Comparison of ENCODE assay signal across 8 mouse cellular contexts in genomic region chr15:102350138-102350941, GRCm38 (mm10). TPM values are rescaled to one million over a fixed set of nuclear protein-coding genes. Genes with fewer than 3 reads are reported as not detected.
DNase-seq lines count a peak whose midpoint lies in the region; ATAC-seq and TF ChIP-seq lines count a peak whose summit lies in the region.

Gene Aaas, minus strand, starts transcription at chr15:102350771.

- peak; percentile 75 for ATAC-seq in heart, embryonic 11.5 days (replicated peaks; ENCODE audit: insufficient number of reproducible peaks, low FRiP score, low TSS enrichment)
- peak; percentile 87 for ATAC-seq in kidney, embryonic 16.5 days (ENCODE audit: low FRiP score, low TSS enrichment)

- H3K27me3 ChIP-seq in C2C12 (ENCODE audit: control insufficient read depth, insufficient read depth, insufficient read length), result no peaks in the 10 kb centered on the region
- peaks cover 25% of the 10 kb centered on the region for H3K27me3 ChIP-seq in erythroblast, embryonic 14.5 days (ENCODE audit: control insufficient read depth)
- no peaks in the 10 kb centered on the region; the same call in 1 of the 2 replicates for H3K27me3 ChIP-seq in heart, embryonic 11.5 days (ENCODE audit: control insufficient read depth, insufficient read depth, low read length)
- no peaks in the 10 kb centered on the region for H3K27me3 ChIP-seq in kidney, embryonic 16.5 days (ENCODE audit: insufficient read depth, low read length)
- no peaks in the 10 kb centered on the region for H3K27me3 ChIP-seq in liver, adult 2 months (ENCODE audit: control insufficient read depth, insufficient read depth, low read length)
- no peaks in the 10 kb centered on the region for H3K27me3 ChIP-seq in myocyte (ENCODE audit: control insufficient read depth, insufficient read depth, insufficient read length)
- no peaks in the 10 kb centered on the region for H3K27me3 ChIP-seq in splenic B cell, adult 2 months (ENCODE audit: control insufficient read depth, insufficient read depth, low read length, poor library complexity, severe bottlenecking)

- H3ac ChIP-seq in C2C12 (ENCODE audit: control insufficient read depth, insufficient read length, low read depth), result peak within 1 kb of the TSS; percentile 83
- peak within 1 kb of the TSS; percentile 15 for H3ac ChIP-seq in myocyte (ENCODE audit: control insufficient read depth, insufficient read length)

- WGBS in heart, embryonic 11.5 days (ENCODE audit: insufficient replicate concordance), result under 1% methylated on average over 56 of the region's 56 CpGs
- under 1% methylated on average over 56 of the region's 56 CpGs for WGBS in kidney, embryonic 16.5 days
- under 1% methylated on average over 56 of the region's 56 CpGs for WGBS in liver, adult 2 months

- DNase-seq in brain, embryonic 14.5 days (ENCODE audit: low read depth), result peak; percentile 98
- peak; percentile 89 for DNase-seq in liver, adult 2 months (ENCODE audit: extremely low read depth, low read depth, low spot score)
- peak; percentile 96 for DNase-seq in splenic B cell, adult 2 months (ENCODE audit: low read depth, low spot score)

- H3K9me3 ChIP-seq in erythroblast, embryonic 14.5 days (ENCODE audit: control insufficient read depth, low read length), result no peaks in the 10 kb centered on the region; the same call in 1 of the 2 replicates
- no peaks in the 10 kb centered on the region for H3K9me3 ChIP-seq in heart, embryonic 11.5 days (replicated peaks; ENCODE audit: control insufficient read depth, low read length)
- no peaks in the 10 kb centered on the region for H3K9me3 ChIP-seq in kidney, embryonic 16.5 days (ENCODE audit: low read length)

- H3K4me3 ChIP-seq in C2C12 (ENCODE audit: insufficient read depth, poor library complexity, severe bottlenecking) (peak within 1 kb of the TSS; percentile 97), myocyte (peak within 1 kb of the TSS; percentile 55)
- peak within 1 kb of the TSS; percentile 95 for H3K4me3 ChIP-seq in erythroblast, embryonic 14.5 days (replicated peaks)
- H3K4me3 ChIP-seq in heart, embryonic 11.5 days (ENCODE audit: low read depth, low read length), result peak within 1 kb of the TSS; percentile 67
- H3K4me3 ChIP-seq in kidney, embryonic 16.5 days (ENCODE audit: low read length), result peak within 1 kb of the TSS; percentile 95
- H3K4me3 ChIP-seq in liver, adult 2 months (ENCODE audit: insufficient read depth, low read depth, low read length), result peak within 1 kb of the TSS; percentile 81

- peak within 1 kb of the TSS; percentile 76 for H3K4me2 ChIP-seq in heart, embryonic 11.5 days
- H3K4me2 ChIP-seq in kidney, embryonic 16.5 days (replicated peaks; ENCODE audit: low read depth, low read length), result peak within 1 kb of the TSS; percentile 90
- H3K4me2 ChIP-seq in myocyte (ENCODE audit: low read depth), result peak within 1 kb of the TSS; percentile 79

- H3K9ac ChIP-seq in heart, embryonic 11.5 days (ENCODE audit: low read depth, low read length), result peak within 1 kb of the TSS; percentile 77
- peak within 1 kb of the TSS; percentile 95 for H3K9ac ChIP-seq in kidney, embryonic 16.5 days (replicated peaks; ENCODE audit: low read length)
- H3K9ac ChIP-seq in liver, adult 2 months (ENCODE audit: low read depth, low read length), result peak within 1 kb of the TSS; percentile 80

- no peak for TF ChIP-seq POLR2A in brain, embryonic 14.5 days (IDR thresholded peaks at IDR 0.05; ENCODE audit: borderline replicate concordance, extremely low read depth, insufficient read depth, insufficient read length, poor library complexity, severe bottlenecking)
- peak; percentile 69; the same call in 1 of the 2 replicates for TF ChIP-seq POLR2A in liver, adult 2 months (IDR thresholded peaks at IDR 0.05; ENCODE audit: extremely low read depth, insufficient read depth, low read length)
- peak; percentile 75 for TF ChIP-seq POLR2A in myocyte (IDR thresholded peaks at IDR 0.05; ENCODE audit: insufficient read length, low read depth)

- H3K36me3 ChIP-seq in C2C12 (ENCODE audit: control insufficient read depth, insufficient read depth) (peaks cover 32% of the 10 kb centered on the region), myocyte (ENCODE audit: control insufficient read depth, insufficient read depth) (no peaks in the 10 kb centered on the region)
- H3K36me3 ChIP-seq in erythroblast, embryonic 14.5 days (ENCODE audit: control insufficient read depth), result peaks cover 32% of the 10 kb centered on the region
- H3K36me3 ChIP-seq in heart, embryonic 11.5 days (ENCODE audit: control insufficient read depth, insufficient read depth, low read length), result peaks cover 11% of the 10 kb centered on the region
- peaks cover 17% of the 10 kb centered on the region for H3K36me3 ChIP-seq in kidney, embryonic 16.5 days (ENCODE audit: insufficient read depth, low read length)
- H3K36me3 ChIP-seq in liver, adult 2 months (ENCODE audit: control insufficient read depth, insufficient read depth, low read length), result no peaks in the 10 kb centered on the region
- peaks cover 2% of the 10 kb centered on the region for H3K36me3 ChIP-seq in splenic B cell, adult 2 months (ENCODE audit: control insufficient read depth, insufficient read depth, low read length, poor library complexity, severe bottlenecking)

- peak within 1 kb of the TSS; percentile 42 for H3K27ac ChIP-seq in heart, embryonic 11.5 days (ENCODE audit: low read depth, low read length)
- H3K27ac ChIP-seq in kidney, embryonic 16.5 days (ENCODE audit: low read length), result peak within 1 kb of the TSS; percentile 76
- peak within 1 kb of the TSS; percentile 49 for H3K27ac ChIP-seq in liver, adult 2 months (replicated peaks; ENCODE audit: insufficient read depth, low read depth, low read length)

- H3K79me2 ChIP-seq in C2C12 (ENCODE audit: control insufficient read depth, insufficient read depth) (peaks cover 44% of the 10 kb centered on the region), myocyte (ENCODE audit: control insufficient read depth, insufficient read depth) (peaks cover 9% of the 10 kb centered on the region)
- H3K79me2 ChIP-seq in liver, adult 2 months (ENCODE audit: control insufficient read depth, insufficient read depth, low read length), result no peaks in the 10 kb centered on the region

- peaks cover 19% of the 10 kb centered on the region for H3K79me3 ChIP-seq in C2C12 (ENCODE audit: low read depth)

- H3K4me1 ChIP-seq in erythroblast, embryonic 14.5 days (ENCODE audit: control insufficient read depth), result peaks cover 30% of the 10 kb centered on the region
- peaks cover 3% of the 10 kb centered on the region for H3K4me1 ChIP-seq in heart, embryonic 11.5 days (ENCODE audit: control insufficient read depth, insufficient read depth, low read length)
- peaks cover 7% of the 10 kb centered on the region for H3K4me1 ChIP-seq in kidney, embryonic 16.5 days (ENCODE audit: insufficient read depth, low read length)
- peaks cover 7% of the 10 kb centered on the region; the same call in 1 of the 2 replicates for H3K4me1 ChIP-seq in liver, adult 2 months (ENCODE audit: control insufficient read depth, insufficient read depth, low read length)

- TF ChIP-seq CTCF in C2C12 (IDR thresholded peaks at IDR 0.05; ENCODE audit: control insufficient read depth, insufficient read depth, insufficient read length), result peak; percentile 99
- peak; percentile 91 for TF ChIP-seq CTCF in brain, embryonic 14.5 days (IDR thresholded peaks at IDR 0.05; ENCODE audit: borderline replicate concordance, extremely low read depth, insufficient read depth, insufficient read length)
- peak; percentile 89 for TF ChIP-seq CTCF in liver, adult 2 months (IDR thresholded peaks at IDR 0.05; ENCODE audit: low read depth, low read length)

TF ChIP-seq in C2C12, 6 proteins besides CTCF, POLR2A, EP300 and RAD21:
- TF ChIP-seq MYOD1 (IDR thresholded peaks at IDR 0.05; ENCODE audit: control insufficient read depth, insufficient read length, low read depth), result no peak
- TF ChIP-seq MAX (IDR thresholded peaks at IDR 0.05), result peak; percentile 96
- no peak for TF ChIP-seq CEBPB (IDR thresholded peaks at IDR 0.05; ENCODE audit: low read depth)
- no peak for TF ChIP-seq FOSL1 (IDR thresholded peaks at IDR 0.05; ENCODE audit: insufficient read depth, low read length, poor library complexity, severe bottlenecking)
TF ChIP-seq in C2C12: peak in this region for 1.

TF ChIP-seq in myocyte, 11 proteins besides CTCF, POLR2A, EP300 and RAD21:
- TF ChIP-seq POLR2AphosphoS2 (IDR thresholded peaks at IDR 0.05; ENCODE audit: insufficient read length, low read depth) (peak; percentile 77), MYOG (IDR thresholded peaks at IDR 0.05; ENCODE audit: control insufficient read depth in 1 of 3, insufficient read depth in 1 of 3, insufficient read length in 2 of 3, low read depth in 2 of 3) (peak in 1 of 3 experiments; percentile 42), E2F4 (IDR thresholded peaks at IDR 0.05; ENCODE audit: insufficient read depth) (peak; percentile 99), REST (IDR thresholded peaks at IDR 0.05; ENCODE audit: insufficient read depth, insufficient read length) (no peak), SRF (IDR thresholded peaks at IDR 0.05; ENCODE audit: control insufficient read depth, insufficient read length, low read depth) (peak; percentile 77), MAX (IDR thresholded peaks at IDR 0.05; ENCODE audit: low read depth) (peak; percentile 50), TCF3 (IDR thresholded peaks at IDR 0.05; ENCODE audit: insufficient read length, low read depth) (no peak)

RNA-seq across cellular contexts. Expression of gene Aaas, which starts in this region (rescaled TPM):
- polyA plus RNA-seq in C2C12 (2012; fragmentation: generic; extraction: Trizol), result 217 TPM
- polyA plus RNA-seq in brain, embryonic 14.5 days (2012; rRNA removed), result 33.6 and 49.2 TPM in 2 replicates
- 13.7 and 18.1 TPM in 2 replicates for polyA plus RNA-seq in erythroblast, embryonic 14.5 days (2012)
- 62.9 and 64.9 TPM in 2 replicates for polyA plus RNA-seq in heart, embryonic 11.5 days (2014; fragmentation: Nextera tagmentation; extraction: Ambion mirVana)
- 89.2 and 91.7 TPM in 2 replicates for polyA plus RNA-seq in kidney, embryonic 16.5 days (2015; fragmentation: Nextera tagmentation; extraction: Ambion mirVana)
- total RNA-seq in liver, adult 2 months (2014; rRNA removed), result 4.0 and 8.3 TPM in 2 replicates
- 18.9 and 24.0 TPM in 2 replicates for polyA plus RNA-seq in liver, adult 2 months (2012; rRNA removed)
- 57.5 TPM for polyA plus RNA-seq in myocyte (2012; fragmentation: generic; extraction: Trizol)

Comparison
In these comparisons a context has a peak if more than half of its experiments do, and no peak if none do; other contexts are left out.
1. Peak in every context shown above with its lines: DNase-seq, ATAC-seq, H3K4me3 ChIP-seq and H3K27ac ChIP-seq.